Comparison of ENCODE assay signal across 7 mouse cellular contexts in genomic region chr4:82512743-82513425, GRCm38 (mm10).
DNase-seq lines count a peak whose midpoint lies in the region; ATAC-seq and TF ChIP-seq lines count a peak whose summit lies in the region.

No protein-coding gene starts in this region.

- WGBS in bone marrow, adult 2 months, result under 1% methylated on average over 55 of the region's 63 CpGs
- WGBS in embryonic facial prominence, embryonic 10.5 days, result under 1% methylated on average over 60 of the region's 63 CpGs
- WGBS in kidney, adult 2 months, result under 1% methylated on average over 63 of the region's 63 CpGs
- WGBS in limb, embryonic 13.5 days, result under 1% methylated on average over 46 of the region's 63 CpGs
- under 1% methylated on average over 60 of the region's 63 CpGs for WGBS in midbrain, embryonic 15.5 days

- no peak for TF ChIP-seq POLR2A in bone marrow, adult 2 months (IDR thresholded peaks at IDR 0.05; ENCODE audit: borderline replicate concordance, control insufficient read depth, low read depth, low read length)
- TF ChIP-seq POLR2A in kidney, adult 2 months (IDR thresholded peaks at IDR 0.05; ENCODE audit: low read depth, low read length), result no peak

- H3K9ac ChIP-seq in limb, embryonic 13.5 days, result peak overlapping the region; percentile 73
- H3K9ac ChIP-seq in midbrain, embryonic 15.5 days, result peak overlapping the region; percentile 55

- H3K9me3 ChIP-seq in embryonic facial prominence, embryonic 10.5 days, result no peaks in the 10 kb centered on the region
- H3K9me3 ChIP-seq in limb, embryonic 13.5 days, result no peaks in the 10 kb centered on the region
- H3K9me3 ChIP-seq in midbrain, embryonic 15.5 days, result no peaks in the 10 kb centered on the region

- ATAC-seq in limb, embryonic 13.5 days (ENCODE audit: low FRiP score, low read depth), result peak; percentile 98
- ATAC-seq in midbrain, embryonic 15.5 days (replicated peaks), result peak; percentile 98

- H3K36me3 ChIP-seq in embryonic facial prominence, embryonic 10.5 days (replicated peaks), result no peaks in the 10 kb centered on the region
- H3K36me3 ChIP-seq in kidney, adult 2 months (ENCODE audit: control insufficient read depth, insufficient read depth, low read length), result no peaks in the 10 kb centered on the region
- H3K36me3 ChIP-seq in limb, embryonic 13.5 days, result no peaks in the 10 kb centered on the region
- H3K36me3 ChIP-seq in midbrain, embryonic 15.5 days (replicated peaks), result no peaks in the 10 kb centered on the region

- 0 out of 2 replicates have a peak, but pooled peaks cover 3% of the 10 kb centered on the region for H3K27me3 ChIP-seq in embryonic facial prominence, embryonic 10.5 days (replicated peaks; ENCODE audit: low read depth, poor library complexity, severe bottlenecking)
- H3K27me3 ChIP-seq in kidney, adult 2 months (replicated peaks; ENCODE audit: control insufficient read depth, insufficient read depth, low read length), result no peaks in the 10 kb centered on the region
- no peaks in the 10 kb centered on the region for H3K27me3 ChIP-seq in limb, embryonic 13.5 days
- 0 out of 2 replicates have a peak, but pooled peaks cover 3% of the 10 kb centered on the region for H3K27me3 ChIP-seq in midbrain, embryonic 15.5 days (replicated peaks)

- no peak overlapping the region for H3K27ac ChIP-seq in bone marrow, adult 2 months (ENCODE audit: control insufficient read depth, insufficient read depth, low read depth, low read length, poor library complexity)
- H3K27ac ChIP-seq in embryonic facial prominence, embryonic 10.5 days (replicated peaks), result peak overlapping the region; percentile 93
- H3K27ac ChIP-seq in kidney, adult 2 months (ENCODE audit: insufficient read depth, low read depth, low read length), result peak overlapping the region; percentile 82
- peak overlapping the region; percentile 94 for H3K27ac ChIP-seq in limb, embryonic 13.5 days
- peak overlapping the region; percentile 73 for H3K27ac ChIP-seq in midbrain, embryonic 15.5 days

- peak; percentile 96 for DNase-seq in embryonic facial prominence, embryonic 10.5 days (ENCODE audit: low spot score)
- DNase-seq in heart, adult 18-20 months, result peak; percentile 98
- DNase-seq in kidney, adult 2 months, result peak; percentile 98
- DNase-seq in spleen, postnatal 10 days (ENCODE audit: low spot score in 2 of 2), result peak; percentile 29 to 71

- peak overlapping the region; percentile 82 for H3K4me2 ChIP-seq in limb, embryonic 13.5 days (replicated peaks)
- H3K4me2 ChIP-seq in midbrain, embryonic 15.5 days, result peak overlapping the region; percentile 100

- H3K4me3 ChIP-seq in bone marrow, adult 2 months (replicated peaks; ENCODE audit: control insufficient read depth, low read depth, low read length), result peak overlapping the region; percentile 36
- H3K4me3 ChIP-seq in embryonic facial prominence, embryonic 10.5 days, result peak overlapping the region; percentile 63
- H3K4me3 ChIP-seq in kidney, adult 2 months (ENCODE audit: insufficient read depth, low read depth, low read length), result peak overlapping the region; percentile 62
- peak overlapping the region; percentile 49 for H3K4me3 ChIP-seq in limb, embryonic 13.5 days
- H3K4me3 ChIP-seq in midbrain, embryonic 15.5 days, result peak overlapping the region; percentile 61

- no peak for TF ChIP-seq CTCF in bone marrow, adult 2 months (IDR thresholded peaks at IDR 0.05; ENCODE audit: control insufficient read depth, insufficient read depth, low read length)
- no peak for TF ChIP-seq CTCF in kidney, adult 2 months (conservative IDR thresholded peaks at IDR 0.05; ENCODE audit: insufficient read depth, insufficient read length, low read depth, low read length)

- H3K4me1 ChIP-seq in bone marrow, adult 2 months (ENCODE audit: control insufficient read depth, insufficient read depth, low read length), result peaks cover 2% of the 10 kb centered on the region; the same call in 1 of the 2 replicates
- H3K4me1 ChIP-seq in embryonic facial prominence, embryonic 10.5 days, result peaks cover 57% of the 10 kb centered on the region
- peaks cover 17% of the 10 kb centered on the region; the same call in 1 of the 2 replicates for H3K4me1 ChIP-seq in kidney, adult 2 months (ENCODE audit: control insufficient read depth, insufficient read depth, low read length)
- peaks cover 48% of the 10 kb centered on the region for H3K4me1 ChIP-seq in limb, embryonic 13.5 days
- H3K4me1 ChIP-seq in midbrain, embryonic 15.5 days, result peaks cover 22% of the 10 kb centered on the region
